Mouse (Mus musculus) limb, embryonic 10.5 days (tissue): ENCODE results near the gene Chia1. TPM values are rescaled to one million over a fixed set of nuclear protein-coding genes. Genes with fewer than 3 reads are reported as not detected.
"Not testable (repeated sequence)": the region's sequence is repeated elsewhere in the genome, so short reads cannot be mapped to it uniquely, and the experiment has no call there.

ENCODE experiments used
- DNase-seq: peaks from one replicate; pipeline ENCODE4 v3.0.0-alpha.2; 2017; ENCODE audit warnings: low spot score
- H3K27ac ChIP-seq: fragments of 300-500 bp; sonication (generic); 2 replicates; pipeline ENCODE4 v1.5.1; 2016; ENCODE audit warnings: mild to moderate bottlenecking
- H3K27me3 ChIP-seq: fragments of 300-500 bp; sonication (generic); 2 replicates; pipeline ENCODE4 v1.6.1; 2016; ENCODE audit warnings: low read depth, mild to moderate bottlenecking; ENCODE audit not compliant: poor library complexity, severe bottlenecking
- H3K36me3 ChIP-seq: fragments of 300-500 bp; sonication (generic); 2 replicates; pipeline ENCODE4 v1.6.1; 2016; ENCODE audit warnings: mild to moderate bottlenecking, moderate library complexity
- H3K4me1 ChIP-seq: fragments of 300-500 bp; sonication (generic); 2 replicates; pipeline ENCODE4 v1.6.1; 2016
- H3K4me3 ChIP-seq: fragments of 300-500 bp; sonication (generic); 2 replicates; pipeline ENCODE4 v1.5.1; 2016; ENCODE audit warnings: mild to moderate bottlenecking, moderate library complexity
- H3K9me3 ChIP-seq: fragments of 300-500 bp; sonication (generic); replicated peaks from 2 replicates; pipeline ENCODE4 v1.6.1; 2016; ENCODE audit warnings: mild to moderate bottlenecking
- WGBS: fragments of 180-500 bp; shearing (Covaris S2); methylation state at CpG from one replicate; pipeline ENCODE4 v1.1.7; 2016; 5-methylcytosine and 5-hydroxymethylcytosine counted together
- polyA plus RNA-seq: library from polyadenylated mRNA; unstranded; fragments of >200 nt; fragmentation: Nextera tagmentation; extraction: Ambion mirVana; gene quantifications from 2 replicates; pipeline ENCODE4 v1.2.1, GENCODE M21; 2016

Chia1 gene
- not detected in 2 replicates for polyA plus RNA-seq

GRCm38 (mm10) chr3:106112929-106113328, at the start of gene Chia1:
TSS of gene Chia1 (plus strand) at chr3:106113229.
- H3K9me3 ChIP-seq = no peaks in the 10 kb centered on the region
- no peak within 1 kb of the TSS for H3K4me3 ChIP-seq
- 86% methylated on average over 3 of the region's 3 CpGs for WGBS
- no peaks in the 10 kb centered on the region for H3K36me3 ChIP-seq
- DNase-seq = no peak
- H3K27me3 ChIP-seq = no peaks in the 10 kb centered on the region
- no peak within 1 kb of the TSS for H3K27ac ChIP-seq
- H3K4me1 ChIP-seq = no peaks in the 10 kb centered on the region

- not testable (repeated sequence) for H3K9me3 ChIP-seq, H3K4me1 ChIP-seq, H3K36me3 ChIP-seq, DNase-seq, H3K27ac ChIP-seq, H3K4me3 ChIP-seq, H3K27me3 ChIP-seq
- WGBS = 36% methylated on average over 5 of the region's 5 CpGs
Observed at GRCm38 (mm10) chr3:106067707-106068106, 45.3 kb upstream of the Chia1 start.

GRCm38 (mm10) chr3:106070994-106071393, 42.0 kb upstream of the Chia1 start:
- H3K4me3 ChIP-seq = no peak overlapping the region
- no peak overlapping the region for H3K27ac ChIP-seq
- WGBS = 86% methylated on average over 2 of the region's 2 CpGs
- no peaks in the 10 kb centered on the region for H3K4me1 ChIP-seq
- DNase-seq = no peak
- no peaks in the 10 kb centered on the region for H3K27me3 ChIP-seq
- no peaks in the 10 kb centered on the region for H3K9me3 ChIP-seq
- H3K36me3 ChIP-seq = no peaks in the 10 kb centered on the region

GRCm38 (mm10) chr3:106074824-106075223, 38.2 kb upstream of the Chia1 start:
- DNase-seq = no peak
- H3K27ac ChIP-seq = no peak overlapping the region
- WGBS = 80% methylated on average over 1 of the region's 1 CpGs

GRCm38 (mm10) chr3:106126999-106127398, 14.0 kb downstream of the Chia1 start:
- Histone ChIP-seq H3K9me3 (peaks cover 19% of the 10 kb centered on the region; the same call in 1 of the 2 replicates), H3K27me3 (no peaks in the 10 kb centered on the region), H3K4me1 (no peaks in the 10 kb centered on the region), H3K27ac (no peak overlapping the region), H3K36me3 (no peaks in the 10 kb centered on the region), H3K4me3 (no peak overlapping the region)
- no peak for DNase-seq

More at GRCm38 (mm10) chr3:106074824-106075223, 38.2 kb upstream of the Chia1 start:
- H3K36me3 ChIP-seq = no peaks in the 10 kb centered on the region
- no peaks in the 10 kb centered on the region for H3K4me1 ChIP-seq
- no peaks in the 10 kb centered on the region for H3K27me3 ChIP-seq
- H3K9me3 ChIP-seq = no peaks in the 10 kb centered on the region
- no peak overlapping the region for H3K4me3 ChIP-seq

GRCm38 (mm10) chr3:106128807-106129493, 15.9 kb downstream of the Chia1 start:
- WGBS = 82% methylated on average over 4 of the region's 4 CpGs
- DNase-seq = no peak
- Histone ChIP-seq H3K27ac (no peak overlapping the region), H3K27me3 (no peaks in the 10 kb centered on the region), H3K36me3 (no peaks in the 10 kb centered on the region), H3K4me3 (no peak overlapping the region), H3K4me1 (no peaks in the 10 kb centered on the region), H3K9me3 (peaks cover 12% of the 10 kb centered on the region; the same call in 1 of the 2 replicates)

GRCm38 (mm10) chr3:106131690-106132089, 18.7 kb downstream of the Chia1 start:
- Histone ChIP-seq H3K36me3 (no peaks in the 10 kb centered on the region), H3K9me3 (peaks cover 13% of the 10 kb centered on the region; the same call in 1 of the 2 replicates), H3K27ac (no peak overlapping the region), H3K4me1 (no peaks in the 10 kb centered on the region), H3K4me3 (no peak overlapping the region), H3K27me3 (no peaks in the 10 kb centered on the region)
- 85% methylated on average over 5 of the region's 5 CpGs for WGBS
- DNase-seq = no peak

GRCm38 (mm10) chr3:106144081-106144480, 31.1 kb downstream of the Chia1 start:
- WGBS = 93% methylated on average over 10 of the region's 10 CpGs
- Histone ChIP-seq H3K4me1 (no peaks in the 10 kb centered on the region), H3K27ac (no peak overlapping the region), H3K36me3 (no peaks in the 10 kb centered on the region), H3K27me3 (no peaks in the 10 kb centered on the region), H3K9me3 (peaks cover 24% of the 10 kb centered on the region; the same call in 1 of the 2 replicates), H3K4me3 (no peak overlapping the region)
- no peak for DNase-seq

GRCm38 (mm10) chr3:106154413-106154812, 41.4 kb downstream of the Chia1 start:
- Histone ChIP-seq H3K9me3 (no peaks in the 10 kb centered on the region; the same call in none of the 2 replicates), H3K27me3 (no peaks in the 10 kb centered on the region), H3K36me3 (no peaks in the 10 kb centered on the region), H3K4me1 (no peaks in the 10 kb centered on the region), H3K4me3 (no peak overlapping the region), H3K27ac (no peak overlapping the region)
- no peak for DNase-seq
- WGBS = 89% methylated on average over 2 of the region's 2 CpGs

- H3K27me3 ChIP-seq = no peaks in the 10 kb centered on the region
Observed at GRCm38 (mm10) chr3:106167464-106167863, 54.4 kb downstream of the Chia1 start, which contains the start of gene Chil3. TSS of gene Chil3 (minus strand) at chr3:106167564.

GRCm38 (mm10) chr3:106170522-106171053, 57.6 kb downstream of the Chia1 start:
- Histone ChIP-seq H3K9me3 (peaks cover 4% of the 10 kb centered on the region), H3K27me3 (no peaks in the 10 kb centered on the region), H3K4me3 (no peak overlapping the region), H3K27ac (no peak overlapping the region), H3K4me1 (no peaks in the 10 kb centered on the region), H3K36me3 (no peaks in the 10 kb centered on the region)
- 66% methylated on average over 1 of the region's 1 CpGs for WGBS
- no peak for DNase-seq

More at GRCm38 (mm10) chr3:106167464-106167863, 54.4 kb downstream of the Chia1 start, which contains the start of gene Chil3:
- H3K9me3 ChIP-seq = peaks cover 4% of the 10 kb centered on the region
- no peak within 1 kb of the TSS for H3K27ac ChIP-seq
- no peaks in the 10 kb centered on the region for H3K36me3 ChIP-seq
- no peak for DNase-seq
- H3K4me3 ChIP-seq = no peak within 1 kb of the TSS
- 83% methylated on average over 3 of the region's 3 CpGs for WGBS
- H3K4me1 ChIP-seq = no peaks in the 10 kb centered on the region

- H3K4me1 ChIP-seq = no peaks in the 10 kb centered on the region
- no peak overlapping the region for H3K27ac ChIP-seq
- H3K4me3 ChIP-seq = no peak overlapping the region
- WGBS = 92% methylated on average over 1 of the region's 1 CpGs
- H3K36me3 ChIP-seq = no peaks in the 10 kb centered on the region
- peaks cover 4% of the 10 kb centered on the region for H3K9me3 ChIP-seq
- no peaks in the 10 kb centered on the region for H3K27me3 ChIP-seq
- no peak for DNase-seq
Observed at GRCm38 (mm10) chr3:106171135-106171731, 58.2 kb downstream of the Chia1 start.

- not testable (repeated sequence) for DNase-seq, H3K9me3 ChIP-seq, H3K4me3 ChIP-seq, H3K36me3 ChIP-seq, H3K27ac ChIP-seq, H3K4me1 ChIP-seq, H3K27me3 ChIP-seq
- WGBS = 79% methylated on average over 2 of the region's 2 CpGs
Observed at GRCm38 (mm10) chr3:106172506-106172905, 59.5 kb downstream of the Chia1 start.
